Mouse (Mus musculus): ENCODE data around the gene Mmp25. TPM values are rescaled to one million over a fixed set of nuclear protein-coding genes. Genes with fewer than 3 reads are reported as not detected.

Gene Mmp25
- total and polyA plus RNA-seq, 3 experiments, result not detected

- peak within 1 kb of the TSS; percentile 72 for H3K4me2 ChIP-seq (ENCODE audit: insufficient read depth, low read depth, poor library complexity, severe bottlenecking)
- peak within 1 kb of the TSS; percentile 49 to 58 (median 56) for H3K4me3 ChIP-seq (replicated peaks in 1 of 3; ENCODE audit: low read depth in 2 of 3, low read length in 2 of 3, poor library complexity in 1 of 3)
- H3K9me3 ChIP-seq (replicated peaks; ENCODE audit: low read length), result no peaks in the 10 kb centered on the region
- H3K9ac ChIP-seq (ENCODE audit: insufficient read depth, low read depth), result peak within 1 kb of the TSS; percentile 71
- H3K27me3 ChIP-seq (replicated peaks), result peaks cover 54% of the 10 kb centered on the region
- dilution Hi-C loops (cut with MboI; ENCODE audit: extremely low pct_ligation_motif_present, extremely low pct_unique_long_range_greater_than_20kb, low sequenced_read_pairs), result no loop called here
- H3K27ac ChIP-seq (ENCODE audit: insufficient read depth, low read depth), result peak within 1 kb of the TSS; percentile 43
- no peaks in the 10 kb centered on the region for H3K36me3 ChIP-seq (replicated peaks in 1 of 2; ENCODE audit: control insufficient read depth in 1 of 2, insufficient read depth in 1 of 2, low read length in 1 of 2)
- in situ Hi-C loops (cut with MboI; ENCODE audit: low pct_ligation_motif_present, low pct_unique_long_range_greater_than_20kb, low sequenced_read_pairs), result no loop called here
- H3K79me2 ChIP-seq (replicated peaks; ENCODE audit: control insufficient read depth, extremely low read depth, insufficient read depth, poor library complexity, severe bottlenecking), result no peaks in the 10 kb centered on the region
- peaks cover 13 to 14% of the 10 kb centered on the region in 2 experiments for H3K4me1 ChIP-seq (ENCODE audit: control insufficient read depth in 1 of 2, insufficient read depth in 2 of 2)
- DNase-seq (ENCODE audit: extremely low read depth), result peak; percentile 92
- TF ChIP-seq E2F4 (IDR thresholded peaks at IDR 0.05; ENCODE audit: insufficient replicate concordance, low read depth, low read length), result no peak
- TF ChIP-seq NRF1 (IDR thresholded peaks at IDR 0.05; ENCODE audit: low read depth, low read length), result no peak
- TF ChIP-seq GABPA (IDR thresholded peaks at IDR 0.05; ENCODE audit: insufficient replicate concordance, low read depth, low read length), result no peak
- peak; percentile 70; the same call in 1 of the 2 replicates for TF ChIP-seq POLR2AphosphoS2 (IDR thresholded peaks at IDR 0.05; ENCODE audit: low read depth, low read length)
- TF ChIP-seq JUND (conservative IDR thresholded peaks at IDR 0.05; ENCODE audit: low read depth, low read length), result no peak
- no peak for TF ChIP-seq USF1 (IDR thresholded peaks at IDR 0.05; ENCODE audit: low read depth, low read length)
- peak; percentile 90 for TF ChIP-seq NELFE (IDR thresholded peaks at IDR 0.05; ENCODE audit: low read depth, low read length)
- peak; percentile 75 for TF ChIP-seq ELF1 (IDR thresholded peaks at IDR 0.05; ENCODE audit: low read depth, low read length)
- TF ChIP-seq ZNF384 (IDR thresholded peaks at IDR 0.05; ENCODE audit: low read depth, low read length), result no peak
- TF ChIP-seq SMC3 (IDR thresholded peaks at IDR 0.05; ENCODE audit: low read depth, low read length), result no peak
- no peak for TF ChIP-seq PAX5 (IDR thresholded peaks at IDR 0.05; ENCODE audit: low read length)
- no peak for TF ChIP-seq UBTF (IDR thresholded peaks at IDR 0.05; ENCODE audit: low read depth, low read length)
- TF ChIP-seq HCFC1 (IDR thresholded peaks at IDR 0.05; ENCODE audit: low read depth, low read length), result peak; percentile 47; the same call in 1 of the 2 replicates
- TF ChIP-seq MAZ (IDR thresholded peaks at IDR 0.05; ENCODE audit: low read depth, low read length), result peak; percentile 49; the same call in 1 of the 2 replicates
- no peak; the same call in 1 of the 2 replicates for TF ChIP-seq MYC (IDR thresholded peaks at IDR 0.05; ENCODE audit: low read depth, low read length)
- TF ChIP-seq MXI1 (IDR thresholded peaks at IDR 0.05; ENCODE audit: low read depth, low read length), result peak; percentile 11; the same call in 1 of the 2 replicates
- TF ChIP-seq TBP (conservative IDR thresholded peaks at IDR 0.05; ENCODE audit: low read depth, low read length), result peak; percentile 73
- no peak for TF ChIP-seq ZKSCAN1 (IDR thresholded peaks at IDR 0.05; ENCODE audit: borderline replicate concordance, low read depth, low read length)
- TF ChIP-seq EP300 (IDR thresholded peaks at IDR 0.05; ENCODE audit: low read length), result no peak
- TF ChIP-seq IRF4 (IDR thresholded peaks at IDR 0.05; ENCODE audit: low read depth, low read length), result no peak
- peak; percentile 45 for TF ChIP-seq TCF12 (IDR thresholded peaks at IDR 0.05; ENCODE audit: low read depth, low read length)
- no peak for TF ChIP-seq MAFK (IDR thresholded peaks at IDR 0.05; ENCODE audit: insufficient replicate concordance, low read length)
- TF ChIP-seq MAX (IDR thresholded peaks at IDR 0.05; ENCODE audit: low read length), result 0 out of 2 replicates have a peak, but pooled peaks have one; percentile 22
- peak; percentile 54; the same call in 1 of the 2 replicates for TF ChIP-seq CHD2 (IDR thresholded peaks at IDR 0.05; ENCODE audit: low read length)
- TF ChIP-seq BHLHE40 (IDR thresholded peaks at IDR 0.05; ENCODE audit: low read depth, low read length), result no peak
- peak; percentile 95 for TF ChIP-seq POLR2A (IDR thresholded peaks at IDR 0.05; ENCODE audit: low read depth, low read length)
- no peak for TF ChIP-seq ZC3H11A (IDR thresholded peaks at IDR 0.05; ENCODE audit: low read depth, low read length)
- no peak for TF ChIP-seq RAD21 (IDR thresholded peaks at IDR 0.05; ENCODE audit: low read depth, low read length)
- TF ChIP-seq ZMIZ1 (IDR thresholded peaks at IDR 0.05; ENCODE audit: low read depth, low read length), result peak; percentile 57; the same call in 1 of the 2 replicates
- no peak for TF ChIP-seq KAT2A (IDR thresholded peaks at IDR 0.05; ENCODE audit: insufficient replicate concordance, low read length)
- TF ChIP-seq MEF2A (IDR thresholded peaks at IDR 0.05; ENCODE audit: borderline replicate concordance, low read depth, low read length), result no peak
- TF ChIP-seq CTCF (conservative IDR thresholded peaks at IDR 0.05 in 1 of 2, IDR thresholded peaks at IDR 0.05 in 1 of 2; ENCODE audit: low read depth in 2 of 2, low read length in 2 of 2), result no peak
- no peak for TF ChIP-seq USF2 (conservative IDR thresholded peaks at IDR 0.05; ENCODE audit: low read depth, low read length)
- TF ChIP-seq CHD1 (IDR thresholded peaks at IDR 0.05; ENCODE audit: low read depth, low read length), result 0 out of 2 replicates have a peak, but pooled peaks have one; percentile 19
- TF ChIP-seq JUN (IDR thresholded peaks at IDR 0.05; ENCODE audit: insufficient read depth, low read depth, low read length), result no peak
- 0 out of 2 replicates have a peak, but pooled peaks have one; percentile 32 for TF ChIP-seq ETS1 (conservative IDR thresholded peaks at IDR 0.05; ENCODE audit: low read depth, low read length)
- TF ChIP-seq SIN3A (IDR thresholded peaks at IDR 0.05; ENCODE audit: low read length), result peak; percentile 54; the same call in 1 of the 2 replicates
Observed at GRCm38 (mm10) chr17:23598582-23599552, 46.2 kb downstream of the Mmp25 start, which contains the start of gene Zfp13. Zfp13 (minus strand) TSS chr17:23599487.
